Comparison of ENCODE assay signal across 32 mouse cellular contexts in the genomic region with DNA sequence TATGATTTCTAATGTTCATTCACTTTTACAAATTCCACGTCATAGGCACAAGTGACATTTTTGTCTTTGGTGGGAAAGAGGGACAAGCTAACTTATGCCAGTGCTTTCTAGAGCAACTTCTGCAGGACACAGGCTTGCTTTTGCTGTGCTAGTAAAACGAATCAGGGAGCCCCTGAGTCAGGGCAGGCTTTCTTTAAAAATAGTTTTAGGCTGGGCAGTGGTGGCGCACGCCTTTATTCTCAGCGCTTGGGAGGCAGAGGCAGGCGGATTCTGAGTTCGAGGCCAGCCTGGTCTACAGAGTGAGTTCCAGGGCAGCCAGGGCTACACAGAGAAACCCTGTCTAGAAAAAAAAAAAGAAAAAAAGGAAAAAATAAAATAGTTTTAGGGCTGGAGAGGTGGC.
"Had no signal": no experiment of that assay in that cellular context is flagged by ENCODE, and none has a peak within 500 bp of the region (broad histone marks: within the 10 kb centered on the region; RNA-seq: fewer than 3 reads in every experiment).

No protein-coding gene starts in this region.

- H3K27ac ChIP-seq: heart, embryonic 13.5 days; heart, embryonic 15.5 days; hindbrain, embryonic 10.5 days; hindbrain, embryonic 12.5 days; hindbrain, embryonic 13.5 days; hindbrain, embryonic 14.5 days; hindbrain, embryonic 15.5 days; hindbrain, postnatal 0 days; intestine, embryonic 15.5 days; kidney, embryonic 15.5 days; kidney, postnatal 0 days; layer of hippocampus, adult 2 months; left cerebral cortex, adult 2 months had no signal

- H3K4me2 ChIP-seq: heart, embryonic 11.5 days; heart, embryonic 12.5 days; heart, embryonic 13.5 days; heart, embryonic 15.5 days; hindbrain, embryonic 12.5 days; hindbrain, embryonic 13.5 days; hindbrain, embryonic 14.5 days; hindbrain, embryonic 15.5 days; intestine, embryonic 15.5 days; kidney, embryonic 15.5 days had no signal

- H3K9me3 ChIP-seq: heart, embryonic 12.5 days; heart, embryonic 13.5 days; heart, embryonic 15.5 days; hindbrain, embryonic 10.5 days; hindbrain, embryonic 12.5 days; hindbrain, embryonic 13.5 days; hindbrain, embryonic 15.5 days; intestine, embryonic 15.5 days; kidney, embryonic 15.5 days had no signal

- H3K4me3 ChIP-seq: heart, embryonic 12.5 days; heart, embryonic 13.5 days; heart, embryonic 15.5 days; hindbrain, embryonic 10.5 days; hindbrain, embryonic 12.5 days; hindbrain, embryonic 13.5 days; hindbrain, embryonic 15.5 days; intestine, embryonic 15.5 days; kidney, embryonic 15.5 days; layer of hippocampus, adult 2 months; left cerebral cortex, adult 2 months had no signal

- H3K4me1 ChIP-seq: heart, embryonic 12.5 days; heart, embryonic 13.5 days; heart, embryonic 15.5 days; hindbrain, embryonic 10.5 days; hindbrain, embryonic 12.5 days; hindbrain, embryonic 13.5 days; hindbrain, embryonic 15.5 days; intestine, embryonic 15.5 days had no signal

- ATAC-seq: hindbrain, embryonic 16.5 days; hindbrain, postnatal 0 days; inflammation-experienced regulatory T-cells, adult 6 months; intestine, embryonic 15.5 days; intestine, embryonic 16.5 days; intestine, postnatal 0 days had no signal

- H3K9ac ChIP-seq: heart, embryonic 12.5 days; heart, embryonic 13.5 days; heart, embryonic 15.5 days; hindbrain, embryonic 12.5 days; hindbrain, embryonic 13.5 days; hindbrain, embryonic 14.5 days; hindbrain, embryonic 15.5 days; intestine, embryonic 15.5 days; kidney, embryonic 15.5 days had no signal

- DNase-seq: heart, postnatal 10 days; heart, postnatal 14 days; heart, postnatal 36 days; heart, postnatal 4 days; kidney, adult 11 months; kidney, adult 2 months; kidney, adult 8-10 months; kidney, adult 9 months; kidney, postnatal 10 days; kidney, postnatal 14 days; kidney, postnatal 4 days; layer of hippocampus, adult 9-11 months; layer of hippocampus, postnatal 36 days had no signal

- H3K27me3 ChIP-seq: heart, embryonic 12.5 days; heart, embryonic 13.5 days; heart, embryonic 15.5 days; hindbrain, embryonic 12.5 days; hindbrain, embryonic 13.5 days; hindbrain, embryonic 15.5 days; intestine, embryonic 15.5 days; kidney, embryonic 15.5 days had no signal
